Mouse (Mus musculus) CH12.LX (cell line): ENCODE results near the gene Gna11. TPM values are rescaled to one million over a fixed set of nuclear protein-coding genes. Genes with fewer than 3 reads are reported as not detected.

Source experiments
- DNase-seq: peaks from one replicate; pipeline ENCODE4 v3.0.0-alpha.2; 2013; ENCODE audit errors: extremely low read depth
- H3K27ac ChIP-seq: 2 replicates; pipeline ENCODE4 v1.5.1; 2012; ENCODE audit warnings: low read depth, mild to moderate bottlenecking, control low read depth, moderate library complexity; ENCODE audit not compliant: insufficient read depth
- H3K27me3 ChIP-seq: replicated peaks from 2 replicates; pipeline ENCODE3; 2012; ENCODE audit warnings: inconsistent platforms
- H3K36me3 ChIP-seq, 2 experiments: replicated peaks in 1 of 2; 2 replicates each; pipeline versions ENCODE3 to v1.6.1; 2012; ENCODE audit warnings: inconsistent platforms in 1 of 2, low read length in 1 of 2, mild to moderate bottlenecking in 1 of 2, mixed read lengths in 1 of 2, moderate library complexity in 1 of 2; ENCODE audit not compliant: control insufficient read depth in 1 of 2, insufficient read depth in 1 of 2
- H3K4me1 ChIP-seq, 2 experiments: 2 replicates each; pipeline ENCODE4 v1.6.1; 2012; ENCODE audit warnings: inconsistent platforms in 1 of 2, moderate library complexity in 1 of 2; ENCODE audit not compliant: insufficient read depth in 2 of 2, control insufficient read depth in 1 of 2
- H3K4me2 ChIP-seq: 2 replicates; pipeline ENCODE4 v1.6.1; 2012; ENCODE audit warnings: low read depth, mild to moderate bottlenecking, control low read depth; ENCODE audit not compliant: poor library complexity, insufficient read depth, severe bottlenecking
- H3K4me3 ChIP-seq, 3 experiments: fragments of 150-350 bp in 1 of 3; sonication (generic) in 1 of 3; replicated peaks in 1 of 3; 2 replicates each; pipeline versions ENCODE3 to v1.5.1; 2011 to 2012; ENCODE audit warnings: low read depth in 2 of 3, low read length in 2 of 3, mild to moderate bottlenecking in 2 of 3, moderate library complexity in 2 of 3, control low read depth in 1 of 3, improper control_type of control experiment in 1 of 3, inconsistent platforms in 1 of 3, mixed read lengths in 1 of 3; ENCODE audit not compliant: poor library complexity in 1 of 3
- H3K79me2 ChIP-seq: replicated peaks from 2 replicates; pipeline ENCODE4 v1.6.1; 2012; ENCODE audit warnings: mild to moderate bottlenecking, moderate library complexity; ENCODE audit not compliant: control insufficient read depth, poor library complexity, insufficient read depth, severe bottlenecking; ENCODE audit errors: extremely low read depth
- H3K9ac ChIP-seq: 2 replicates; pipeline ENCODE4 v1.6.1; 2012; ENCODE audit warnings: low read depth, mild to moderate bottlenecking, control low read depth, moderate library complexity; ENCODE audit not compliant: insufficient read depth
- H3K9me3 ChIP-seq: replicated peaks from 2 replicates; pipeline ENCODE3; 2012; ENCODE audit warnings: low read length, inconsistent platforms, mixed read lengths
- BHLHE40 ChIP-seq: IDR thresholded peaks from 2 replicates; pipeline ENCODE4 v1.6.1; 2011; ENCODE audit warnings: mild to moderate bottlenecking, low read depth, low read length, improper control_type of control experiment
- CHD1 ChIP-seq: IDR thresholded peaks from 2 replicates; pipeline ENCODE4 v1.6.1; 2012; ENCODE audit warnings: low read depth, low read length, improper control_type of control experiment, inconsistent platforms
- CHD2 ChIP-seq: IDR thresholded peaks from 2 replicates; pipeline ENCODE4 v1.6.1; 2011; ENCODE audit warnings: low read length, improper control_type of control experiment
- CTCF ChIP-seq, 2 experiments: IDR thresholded peaks in 1 of 2; conservative IDR thresholded peaks in 1 of 2; 2 replicates each; pipeline ENCODE4 v1.5.1; 2011 to 2012; ENCODE audit warnings: low read depth in 2 of 2, low read length in 2 of 2, improper control_type of control experiment in 1 of 2, inconsistent platforms in 1 of 2, mild to moderate bottlenecking in 1 of 2, moderate library complexity in 1 of 2
- EP300 ChIP-seq: IDR thresholded peaks from 2 replicates; pipeline ENCODE4 v1.6.1; 2011; ENCODE audit warnings: low read length, improper control_type of control experiment
- ETS1 ChIP-seq: conservative IDR thresholded peaks from 2 replicates; pipeline ENCODE4 v1.6.1; 2012; ENCODE audit warnings: low read depth, mild to moderate bottlenecking, inconsistent platforms, low read length, improper control_type of control experiment, moderate library complexity
- GABPA ChIP-seq: IDR thresholded peaks from 2 replicates; pipeline ENCODE4 v1.6.1; 2012; ENCODE audit warnings: low read depth, low read length, improper control_type of control experiment, inconsistent platforms; ENCODE audit not compliant: insufficient replicate concordance
- IRF4 ChIP-seq: IDR thresholded peaks from 2 replicates; pipeline ENCODE4 v1.6.1; 2014; ENCODE audit warnings: low read depth, mild to moderate bottlenecking, inconsistent platforms, low read length, improper control_type of control experiment
- JUN ChIP-seq: IDR thresholded peaks from 2 replicates; pipeline ENCODE4 v1.6.1; 2011; ENCODE audit warnings: low read depth, mild to moderate bottlenecking, low read length, improper control_type of control experiment, moderate library complexity; ENCODE audit not compliant: insufficient read depth
- MAFK ChIP-seq: IDR thresholded peaks from 2 replicates; pipeline ENCODE4 v1.6.1; 2011; ENCODE audit warnings: low read length, improper control_type of control experiment; ENCODE audit not compliant: insufficient replicate concordance
- POLR2A ChIP-seq: IDR thresholded peaks from 2 replicates; pipeline ENCODE4 v1.6.1; 2011; ENCODE audit warnings: low read depth, mild to moderate bottlenecking, improper control_type of control experiment, low read length
- RAD21 ChIP-seq: IDR thresholded peaks from 2 replicates; pipeline ENCODE4 v1.6.1; 2011; ENCODE audit warnings: low read depth, mild to moderate bottlenecking, low read length, improper control_type of control experiment, moderate library complexity
- SIN3A ChIP-seq: IDR thresholded peaks from 2 replicates; pipeline ENCODE4 v1.6.1; 2012; ENCODE audit warnings: low read length, improper control_type of control experiment, inconsistent platforms
- TCF12 ChIP-seq: IDR thresholded peaks from 2 replicates; pipeline ENCODE4 v1.6.1; 2014; ENCODE audit warnings: low read depth, mild to moderate bottlenecking, inconsistent platforms, low read length, improper control_type of control experiment
- ZKSCAN1 ChIP-seq: IDR thresholded peaks from 2 replicates; pipeline ENCODE4 v1.6.1; 2012; ENCODE audit warnings: low read depth, inconsistent platforms, low read length, improper control_type of control experiment, borderline replicate concordance
- dilution Hi-C: fragments of 300-500 bp; cut with MboI; formaldehyde crosslinking; loops from 2 replicates; pipeline ENCODE4 v1.14.3; 2020; ENCODE audit warnings: low sequenced_read_pairs; ENCODE audit not compliant: extremely low pct_unique_long_range_greater_than_20kb, extremely low pct_ligation_motif_present
- in situ Hi-C: fragments of 300-500 bp; cut with MboI; formaldehyde crosslinking; loops from 3 replicates; pipeline ENCODE4 v1.14.3; 2019; ENCODE audit warnings: low sequenced_read_pairs, low pct_ligation_motif_present, low pct_unique_long_range_greater_than_20kb, mixed read lengths
- polyA plus RNA-seq: library from polyadenylated mRNA; unstranded; fragments of >175 nt; gene quantifications from 2 replicates; pipeline ENCODE4 v1.2.1, GENCODE M21; 2012; ENCODE audit warnings: low read depth; ENCODE audit not compliant: insufficient read length
- total RNA-seq, 2 experiments: library from RNA; depleted of rRNA; stranded (reverse); fragments of 300-350 nt in 1 of 2; fragments of >200 nt in 1 of 2; gene quantifications; 2 replicates each; pipeline ENCODE4 v1.2.3; 2012 to 2014

Gene Gna11
- total and polyA plus RNA-seq, 3 experiments = 4.3 to 8.7 (median 7.2) TPM

DNA sequence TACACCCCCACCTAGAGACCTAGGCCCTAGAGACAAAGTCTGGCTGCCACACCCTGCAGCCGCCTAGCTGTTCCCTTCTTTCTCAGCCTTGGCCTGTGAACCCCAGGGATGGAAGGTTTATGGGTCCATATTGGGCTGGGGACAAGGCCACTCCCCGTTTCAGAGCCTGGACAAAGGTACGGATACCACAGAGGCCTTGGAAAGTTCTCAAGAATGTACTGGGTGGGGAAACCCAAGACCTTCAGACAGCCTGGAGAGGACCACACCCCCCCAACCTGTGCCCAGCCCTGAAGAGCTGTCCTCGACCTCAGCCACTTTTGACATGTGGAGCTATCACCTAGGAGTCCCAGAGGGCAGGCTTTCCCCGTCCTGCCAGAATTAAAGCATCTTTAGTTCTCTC, 4.0 kb upstream of the Gna11 start:
- Histone ChIP-seq H3K4me2 (no peak overlapping the region), H3K79me2 (peaks cover 5% of the 10 kb centered on the region; the same call in 1 of the 2 replicates), H3K9ac (no peak overlapping the region), H3K27me3 (peaks cover 5% of the 10 kb centered on the region), H3K4me1 (peaks cover 7 to 48% of the 10 kb centered on the region in 2 experiments), H3K4me3 (no peak overlapping the region), H3K27ac (no peak overlapping the region), H3K36me3 (no peaks in the 10 kb centered on the region), H3K9me3 (no peaks in the 10 kb centered on the region)
- TF ChIP-seq CHD2 = no peak
- no peak for TF ChIP-seq IRF4
- no peak for TF ChIP-seq EP300
- no peak for TF ChIP-seq ETS1
- no peak for TF ChIP-seq BHLHE40
- TF ChIP-seq MAFK = no peak
- TF ChIP-seq TCF12 = no peak
- TF ChIP-seq CHD1 = no peak
- no peak for TF ChIP-seq RAD21
- TF ChIP-seq SIN3A = no peak
- no peak for TF ChIP-seq GABPA
- no peak for TF ChIP-seq CTCF (conservative IDR thresholded peaks at IDR 0.05 in 1 of 2, IDR thresholded peaks at IDR 0.05 in 1 of 2; ENCODE audit: low read depth in 2 of 2, low read length in 2 of 2)
- in situ Hi-C loops = no loop called here
- dilution Hi-C loops = no loop called here
- DNase-seq = no peak

DNA sequence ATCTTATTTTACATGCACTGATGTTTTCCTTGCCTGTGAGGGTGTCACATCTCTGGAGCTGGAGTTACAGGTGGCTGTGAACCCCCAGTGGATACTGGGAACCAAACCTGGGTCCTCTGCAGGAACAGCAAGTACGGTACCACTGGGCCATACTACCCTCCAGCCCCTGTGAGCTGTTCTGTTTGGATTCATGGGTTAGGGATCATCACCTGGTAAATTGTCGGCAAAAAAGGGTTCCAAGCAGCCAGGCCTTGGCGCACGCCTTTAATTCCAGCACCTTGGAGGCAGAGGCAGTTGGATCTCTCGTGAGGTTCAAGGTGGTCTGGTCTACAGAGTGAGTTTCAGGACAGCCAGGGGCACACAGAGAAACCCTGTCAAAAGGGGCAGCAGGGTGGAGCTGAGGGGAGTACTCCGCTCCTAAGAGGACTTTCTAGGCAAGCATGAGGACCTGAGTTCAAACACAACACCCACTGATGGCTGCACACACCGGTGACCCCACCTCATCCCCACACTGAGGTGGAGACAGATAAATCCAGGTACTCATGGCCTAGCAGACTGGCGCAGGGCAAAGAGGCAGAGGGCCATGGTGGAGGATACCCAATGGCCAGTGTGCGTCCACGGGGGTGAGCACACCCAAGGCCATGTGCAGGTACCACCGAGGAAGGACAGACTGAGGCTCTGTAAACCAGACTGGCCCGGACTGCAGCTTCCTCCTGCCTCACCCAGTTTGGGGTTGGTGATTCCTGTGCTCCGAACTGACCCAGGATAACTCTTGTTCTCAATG, 2.0 kb upstream of the Gna11 start:
- TF ChIP-seq JUN = no peak
- no peak for TF ChIP-seq ZKSCAN1
- TF ChIP-seq POLR2A = no peak
- TF ChIP-seq IRF4 = no peak
- in situ Hi-C loops = no loop called here
- dilution Hi-C loops = no loop called here
- H3K4me3 ChIP-seq = no peak overlapping the region
- H3K27ac ChIP-seq = no peak overlapping the region
- peaks cover 0 to 15% of the 10 kb centered on the region in 2 experiments for H3K36me3 ChIP-seq
- no peak for DNase-seq
- no peak overlapping the region for H3K9ac ChIP-seq
- H3K9me3 ChIP-seq = no peaks in the 10 kb centered on the region
- H3K4me2 ChIP-seq = no peak overlapping the region
- peaks cover 5% of the 10 kb centered on the region for H3K27me3 ChIP-seq
- H3K79me2 ChIP-seq = peaks cover 12% of the 10 kb centered on the region
- H3K4me1 ChIP-seq = peaks cover 12 to 52% of the 10 kb centered on the region in 2 experiments
